Mouse (Mus musculus): Measurements from ENCODE around the gene Gm20388.

Gm20388 gene

DNA sequence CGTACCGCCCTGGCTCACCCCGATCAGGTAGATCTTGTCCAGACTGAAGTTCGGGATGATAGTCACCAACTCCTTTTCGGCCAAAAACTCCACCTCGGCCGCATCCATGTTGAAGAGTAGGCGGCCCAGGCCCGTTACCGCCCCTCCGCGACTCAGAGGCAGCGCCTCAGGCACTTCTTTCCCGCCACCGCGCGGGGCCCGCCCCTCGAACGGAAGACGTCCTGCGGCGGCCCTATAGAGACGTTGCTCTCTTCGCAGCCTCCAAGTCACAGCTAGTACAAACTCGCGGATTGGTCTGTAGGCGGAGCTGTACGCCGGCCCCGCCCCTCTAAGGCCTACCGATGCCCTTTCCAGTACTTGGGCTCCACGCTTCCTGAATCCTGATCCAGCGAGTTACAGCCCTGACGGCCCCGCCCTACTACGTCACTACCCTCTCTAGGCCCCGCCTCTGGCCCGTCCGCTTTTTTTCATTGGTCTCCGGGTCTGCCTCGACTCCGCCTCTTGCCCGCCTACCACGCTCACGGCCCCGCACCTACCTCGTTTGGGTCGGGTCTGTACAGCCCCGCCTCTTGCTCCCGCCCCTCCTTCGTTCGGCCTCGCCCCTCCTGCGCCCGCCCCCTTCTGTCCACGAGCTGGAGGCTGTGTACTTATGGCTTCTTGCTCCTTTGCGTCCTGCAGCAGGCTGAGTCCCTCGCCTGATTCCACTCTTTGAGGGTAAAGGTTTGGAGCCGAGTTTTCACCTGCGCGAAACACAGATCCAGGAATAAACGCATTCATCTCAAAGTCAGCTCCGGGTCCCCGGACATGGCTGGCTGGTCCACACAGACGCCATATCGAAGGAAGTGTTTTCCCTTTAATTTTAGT is 678.5 kb downstream of the Gm20388 start, which contains the start of gene Gins2:
Gene Gins2, minus strand, starts transcription at position 397 of the 864 bp plus-strand sequence.
- peak; percentile 98 for DNase-seq (ENCODE audit: low read depth, low spot score)

- no peak for DNase-seq (ENCODE audit: low read depth, low spot score)
These were observed 679.3 kb downstream of the Gm20388 start for GRCm38 (mm10) chr8:120589921-120590320.

DNA sequence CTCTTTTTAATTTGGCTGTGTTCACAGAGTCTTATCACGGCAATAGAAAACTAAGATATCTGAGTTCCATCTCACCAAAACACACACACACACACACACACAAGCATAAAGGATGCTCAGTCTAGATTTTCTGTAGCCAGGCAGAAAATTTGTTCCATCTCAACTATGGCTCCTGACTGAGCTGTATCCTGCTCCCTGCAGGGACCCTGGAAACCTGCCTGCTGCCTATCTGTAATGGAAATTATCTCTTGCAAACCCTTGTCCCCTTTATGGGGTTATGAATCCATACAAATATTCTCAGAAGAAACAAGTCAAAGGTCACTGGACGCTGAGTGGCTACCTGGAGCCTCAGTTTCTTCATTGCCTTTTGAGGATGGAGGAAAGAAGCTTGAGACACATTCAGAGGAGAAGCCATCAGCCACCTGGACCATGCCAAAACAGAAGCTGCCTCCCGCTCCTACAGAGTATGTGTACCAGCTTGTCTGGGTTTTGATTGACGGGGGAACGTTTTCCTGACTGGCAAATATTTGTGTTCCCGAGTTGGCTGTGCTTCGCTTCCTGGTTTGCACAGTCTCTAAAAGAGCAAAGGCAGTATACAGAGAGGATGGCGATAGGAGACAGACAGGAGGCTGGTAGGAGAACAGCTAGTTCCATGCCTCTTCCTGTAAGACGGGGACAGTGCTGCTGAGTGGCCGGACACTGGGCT is 681.1 kb downstream of the Gm20388 start:
- no peak for DNase-seq (ENCODE audit: low read depth, low spot score)

DNA sequence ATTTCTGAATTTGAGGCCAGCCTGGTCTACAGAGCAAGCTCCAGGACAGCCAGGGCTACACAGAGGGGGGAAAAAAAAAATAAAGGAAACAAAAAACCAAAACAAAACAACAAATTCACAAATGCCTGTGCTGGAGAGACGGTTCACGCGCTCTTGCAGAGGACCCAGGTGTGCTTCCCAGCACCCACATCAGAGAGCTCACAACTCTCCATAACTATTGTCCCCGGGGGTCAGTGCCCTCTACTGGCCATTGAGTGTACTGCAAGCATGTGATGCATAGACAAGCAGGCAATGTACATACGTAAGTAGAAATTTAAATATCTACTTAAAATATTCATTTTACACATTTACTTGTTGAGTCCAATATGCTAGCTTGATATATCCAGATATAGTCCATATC is 683.9 kb downstream of the Gm20388 start:
- peak; percentile 31 for DNase-seq (ENCODE audit: low read depth, low spot score)

DNA sequence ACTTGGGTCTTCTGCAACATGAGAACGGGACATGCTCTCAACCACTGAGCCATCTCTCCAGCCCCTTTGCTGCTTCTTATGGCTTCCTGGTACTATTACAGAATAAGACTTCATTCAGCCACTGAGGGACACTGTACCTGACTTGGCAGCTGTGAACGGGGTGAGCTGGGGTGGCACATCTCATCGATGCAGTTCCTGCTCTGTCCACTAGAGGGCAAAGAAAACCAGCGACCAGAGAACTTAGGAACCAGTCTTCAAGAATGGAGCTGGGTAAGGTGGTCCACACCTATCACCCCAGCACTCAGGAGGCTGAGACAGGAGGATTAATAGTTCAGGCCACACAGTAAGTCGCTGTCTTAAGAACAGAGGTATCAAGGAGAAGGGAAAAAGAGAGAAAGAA is 685.3 kb downstream of the Gm20388 start:
- DNase-seq (ENCODE audit: low read depth, low spot score) = peak; percentile 63

GRCm38 (mm10) chr8:120598579-120598978 is 687.9 kb downstream of the Gm20388 start:
- DNase-seq (ENCODE audit: low read depth, low spot score) = no peak

DNA sequence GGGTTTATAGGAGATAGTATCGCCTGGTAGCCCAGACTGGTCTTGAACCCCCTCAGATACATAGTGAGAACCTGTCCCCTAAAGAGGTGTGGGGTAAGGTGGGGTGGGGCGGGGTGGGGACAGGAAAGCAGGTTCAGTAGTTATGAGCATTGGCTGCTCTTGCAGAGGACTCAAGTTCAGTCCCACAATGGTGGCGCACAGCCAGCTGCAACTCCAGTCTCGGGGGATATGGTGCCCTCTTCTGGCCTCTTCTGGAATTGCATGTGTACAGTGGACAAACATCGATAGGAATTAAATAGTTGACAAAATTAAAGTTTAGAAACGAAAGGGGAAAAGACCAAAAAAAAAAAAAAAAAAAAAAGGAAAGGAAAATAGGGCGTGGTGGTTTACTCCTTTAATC is 688.9 kb downstream of the Gm20388 start:
- DNase-seq (ENCODE audit: low read depth, low spot score) = peak; percentile 55

GRCm38 (mm10) chr8:120602672-120603071 is 692.0 kb downstream of the Gm20388 start:
- DNase-seq (ENCODE audit: low read depth, low spot score) = no peak

- DNase-seq (ENCODE audit: low read depth, low spot score) = no peak
These were observed 696.8 kb downstream of the Gm20388 start for GRCm38 (mm10) chr8:120607460-120607859.

DNA sequence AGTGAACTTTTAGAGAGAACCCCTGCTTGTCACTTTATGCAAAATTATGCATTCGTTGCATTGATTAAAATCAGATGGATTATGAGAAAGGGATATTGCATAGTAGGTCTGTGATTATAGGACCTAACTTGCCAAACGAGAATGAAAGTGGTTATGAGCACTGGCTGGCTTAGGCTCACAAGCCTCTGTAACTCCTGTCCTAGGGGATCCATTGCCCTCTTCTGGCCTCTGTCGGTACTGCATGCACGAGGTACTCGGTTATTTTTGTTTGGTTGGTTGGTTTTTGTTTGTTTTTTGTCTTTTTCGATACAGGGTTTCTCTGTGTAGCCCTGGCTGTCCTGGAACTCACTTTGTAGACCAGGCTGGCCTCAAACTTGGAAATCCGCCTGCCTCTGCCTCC is 697.2 kb downstream of the Gm20388 start:
- DNase-seq (ENCODE audit: low read depth, low spot score) = peak; percentile 57

GRCm38 (mm10) chr8:120610824-120611223 is 700.2 kb downstream of the Gm20388 start:
- no peak for DNase-seq (ENCODE audit: low read depth, low spot score)

DNA sequence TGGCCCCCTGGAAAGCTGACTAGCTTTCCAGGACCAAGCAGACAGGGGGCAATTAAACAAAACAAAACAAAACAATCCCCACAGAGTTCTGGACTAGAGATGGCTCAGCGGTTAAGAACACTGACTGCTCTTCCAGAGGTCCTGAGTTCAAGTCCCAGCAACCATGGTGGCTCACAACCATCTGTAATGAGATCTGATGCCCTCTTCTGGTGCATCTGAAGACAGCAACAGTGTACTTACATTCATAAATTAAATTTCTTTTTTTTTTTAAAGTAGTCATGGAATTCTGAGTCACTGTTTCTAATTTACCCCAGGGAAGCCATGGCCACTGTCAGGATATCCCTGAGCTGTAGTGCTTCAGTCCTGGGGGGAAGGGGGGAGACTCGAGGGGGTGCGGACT is 703.9 kb downstream of the Gm20388 start:
- DNase-seq (ENCODE audit: low read depth, low spot score) = no peak

DNA sequence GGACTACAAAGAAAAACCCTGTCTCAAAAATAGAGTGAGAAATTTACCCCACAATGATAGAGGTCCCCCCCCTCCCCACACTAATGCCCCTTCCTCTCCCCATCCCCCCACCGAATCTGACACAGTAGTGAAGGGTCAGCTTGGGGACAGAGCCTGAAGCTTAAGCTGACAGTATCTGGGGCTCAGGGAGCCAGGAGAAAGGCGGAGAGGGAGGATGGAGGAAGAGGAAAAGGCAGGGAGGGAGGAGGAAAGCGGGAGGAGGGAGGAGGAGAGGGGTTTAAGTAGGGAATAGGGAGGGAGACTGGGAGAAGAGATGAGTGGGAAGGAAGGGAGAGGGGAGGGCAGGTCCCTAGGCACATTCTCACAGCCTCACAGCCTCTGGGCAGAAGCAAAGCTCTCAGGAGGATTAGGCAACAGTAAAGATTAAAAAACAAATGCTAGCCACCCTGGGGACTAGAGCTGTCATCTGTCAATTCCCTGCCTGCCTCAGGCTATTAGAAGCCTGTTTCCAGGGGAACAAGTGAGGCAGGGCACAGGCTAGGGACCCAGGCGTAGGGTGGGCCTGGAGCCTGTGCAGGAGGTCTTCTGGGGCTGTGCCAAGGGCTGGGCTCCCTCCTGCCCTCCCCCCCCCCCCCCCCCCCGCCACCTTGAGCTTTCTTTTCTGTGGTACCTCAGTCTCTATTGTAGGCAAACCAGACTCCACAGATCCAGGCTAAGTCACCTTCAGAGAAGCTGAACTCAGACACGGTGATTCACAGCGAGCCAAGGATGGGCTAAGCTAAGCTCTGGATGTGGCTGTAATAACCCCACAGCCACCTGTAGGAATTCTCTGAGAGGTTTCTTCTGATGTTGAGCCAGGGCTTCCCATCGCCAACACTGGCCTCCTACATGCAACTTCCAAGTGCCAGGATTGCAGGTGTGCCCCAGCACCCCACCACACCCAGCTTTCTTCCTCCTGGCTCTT is 706.3 kb downstream of the Gm20388 start:
- DNase-seq (ENCODE audit: low read depth, low spot score) = no peak

DNA sequence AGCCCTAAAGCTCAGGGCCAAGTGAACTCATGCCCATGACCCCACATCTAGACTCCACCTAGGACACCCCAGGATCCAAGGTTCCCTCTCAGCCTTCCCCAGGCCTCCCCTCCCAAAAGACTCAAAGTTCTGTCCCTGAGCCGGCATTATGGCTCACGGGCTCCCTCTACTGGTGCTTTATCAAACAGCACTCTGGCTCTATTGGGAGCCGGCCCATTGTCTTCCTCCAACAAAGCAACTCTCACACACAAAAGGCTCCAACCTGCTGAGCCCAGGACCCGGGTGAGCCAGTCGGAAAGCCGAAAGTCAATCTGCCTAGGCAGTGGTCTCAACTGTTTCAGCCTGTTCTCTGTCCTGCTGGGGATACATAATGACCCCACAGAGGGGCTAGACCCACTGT is 707.5 kb downstream of the Gm20388 start:
- peak; percentile 42 for DNase-seq (ENCODE audit: low read depth, low spot score)

DNA sequence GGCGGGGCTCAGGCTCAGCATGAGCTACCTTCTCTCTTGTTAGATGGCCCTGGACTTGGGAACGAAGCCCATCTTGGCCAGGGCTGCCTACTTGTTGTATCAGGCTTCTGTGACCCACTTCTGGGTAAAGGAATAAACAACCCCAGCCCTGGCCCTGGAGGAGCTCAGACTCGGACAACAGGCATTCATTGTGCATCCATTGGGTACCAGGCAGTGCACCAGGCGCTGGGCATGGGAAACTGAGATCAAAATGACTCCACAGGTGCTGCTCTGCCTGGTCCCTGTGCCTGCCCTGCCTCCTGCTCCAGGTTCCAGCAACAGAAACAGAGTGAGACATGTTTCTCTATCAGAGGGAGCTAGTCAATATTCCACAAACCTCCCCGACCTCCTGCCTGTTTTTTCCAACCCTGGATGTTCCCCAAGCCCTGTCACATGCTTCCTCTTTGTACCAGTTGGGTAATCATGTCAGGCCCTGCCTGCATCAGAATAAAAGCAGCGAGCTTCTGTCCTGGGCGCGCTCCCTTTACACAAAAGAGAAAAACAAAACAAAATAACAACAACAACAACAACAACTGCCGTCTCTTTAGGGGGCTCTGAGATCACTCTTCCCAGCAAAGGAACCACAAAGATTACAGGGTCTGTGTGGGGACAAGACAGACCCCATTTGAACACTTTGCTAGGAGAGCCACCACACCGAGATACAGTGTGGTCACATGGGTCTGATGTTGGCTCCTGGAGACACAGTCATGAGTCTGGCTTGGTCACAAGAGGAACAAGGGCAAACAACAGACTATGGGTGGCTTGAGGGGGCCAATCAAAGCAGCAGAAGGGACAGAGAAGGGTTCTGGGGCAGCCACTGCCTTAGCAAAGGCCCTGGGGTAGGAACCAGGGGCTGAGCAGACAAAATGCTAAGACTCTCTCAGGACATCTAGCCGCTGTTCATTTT is 708.9 kb downstream of the Gm20388 start:
- no peak for DNase-seq (ENCODE audit: low read depth, low spot score)

- DNase-seq (ENCODE audit: low read depth, low spot score) = no peak
These were observed 709.8 kb downstream of the Gm20388 start for GRCm38 (mm10) chr8:120620441-120620840.

- DNase-seq (ENCODE audit: low read depth, low spot score) = no peak
These were observed 711.5 kb downstream of the Gm20388 start for GRCm38 (mm10) chr8:120622161-120622560.

DNA sequence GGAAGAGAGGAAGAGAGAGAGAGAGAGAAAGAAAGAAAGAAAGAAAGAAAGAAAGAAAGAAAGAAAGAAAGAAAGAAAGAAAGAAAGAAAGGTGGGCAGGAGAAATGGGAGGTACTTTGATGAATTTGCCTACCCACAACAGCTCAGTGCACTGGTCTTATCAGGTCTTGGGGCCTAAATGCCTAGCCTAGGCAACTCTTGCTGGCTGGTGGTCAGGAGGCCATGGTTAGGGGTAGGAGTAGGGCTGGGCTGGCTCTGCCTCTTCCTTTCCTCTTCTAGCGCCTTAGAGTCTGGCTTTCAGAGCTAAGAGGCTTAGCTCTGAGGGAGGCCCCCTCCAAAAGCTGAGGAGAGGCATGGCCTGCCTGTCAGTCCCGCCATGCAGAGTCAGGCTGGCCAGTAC is 713.0 kb downstream of the Gm20388 start:
- DNase-seq (ENCODE audit: low read depth, low spot score) = no peak

- no peak for DNase-seq (ENCODE audit: low read depth, low spot score)
These were observed 715.8 kb downstream of the Gm20388 start for GRCm38 (mm10) chr8:120626461-120626860.

DNA sequence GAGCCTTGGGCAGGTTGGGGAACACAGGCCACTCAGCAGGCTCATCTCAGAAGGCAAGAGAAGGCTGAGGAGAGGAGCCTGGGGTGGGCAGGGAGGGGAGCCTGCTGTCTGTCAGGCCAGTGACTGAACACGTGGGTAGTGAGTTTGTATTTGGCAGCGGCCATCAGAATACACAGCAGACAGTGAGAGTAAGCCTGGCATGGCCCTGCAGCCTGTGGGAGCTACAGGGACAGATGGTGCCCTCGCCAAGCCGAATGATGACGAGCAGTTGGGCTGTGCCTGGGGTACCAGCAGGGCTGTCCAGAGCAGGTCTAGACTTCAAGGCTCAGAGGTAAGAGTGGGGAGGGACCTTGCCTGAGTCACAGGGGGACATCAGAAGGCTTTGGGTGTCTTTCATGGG is 716.7 kb downstream of the Gm20388 start:
- DNase-seq (ENCODE audit: low read depth, low spot score) = no peak

DNA sequence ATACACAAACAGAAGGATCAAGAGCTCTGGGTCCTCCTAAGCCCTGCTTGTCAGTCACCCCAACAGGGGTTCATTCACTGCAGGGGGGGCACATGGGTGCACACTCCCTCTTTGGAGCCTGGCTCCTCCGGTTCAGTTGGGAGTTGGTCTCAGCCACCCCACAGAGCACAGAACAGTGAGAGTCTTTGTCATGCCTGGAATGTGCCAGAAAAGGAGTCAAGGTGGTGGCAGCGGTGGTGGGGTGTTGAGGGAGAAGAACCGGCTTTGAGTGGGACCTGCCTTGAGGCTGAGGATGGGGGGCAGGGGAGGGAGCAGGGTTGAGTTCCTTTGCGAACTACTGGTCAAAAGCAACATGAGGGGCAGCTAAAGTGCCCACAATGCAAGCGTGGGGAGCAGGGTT is 719.4 kb downstream of the Gm20388 start:
- DNase-seq (ENCODE audit: low read depth, low spot score) = no peak

All from c-Kit-negative CD71-positive TER-119-positive erythroid progenitor cells, embryonic 14.5 days (primary cell).